Mouse (Mus musculus) right cerebral cortex, adult 2 months (tissue): ENCODE measurements around the gene Anp32e.
"Not testable (repeated sequence)": the region's sequence is repeated elsewhere in the genome, so short reads cannot be mapped to it uniquely, and the experiment has no call there.

Source experiments
- DNase-seq, 2 experiments: peaks; one replicate each; pipeline ENCODE4 v3.0.0; 2021 to 2022; ENCODE audit warnings: low spot score in 2 of 2

Anp32e gene

GRCm38 (mm10) chr3:95903753-95904502 is 25.1 kb upstream of the Anp32e start:
- no peak for DNase-seq

- no peak for DNase-seq
Measured at GRCm38 (mm10) chr3:95904568-95904967, 24.5 kb upstream of the Anp32e start, which contains the start of gene Car14. Gene Car14, minus strand, starts transcription at chr3:95904691.

- no peak for DNase-seq
Measured at GRCm38 (mm10) chr3:95905146-95905939, 23.7 kb upstream of the Anp32e start.

DNA sequence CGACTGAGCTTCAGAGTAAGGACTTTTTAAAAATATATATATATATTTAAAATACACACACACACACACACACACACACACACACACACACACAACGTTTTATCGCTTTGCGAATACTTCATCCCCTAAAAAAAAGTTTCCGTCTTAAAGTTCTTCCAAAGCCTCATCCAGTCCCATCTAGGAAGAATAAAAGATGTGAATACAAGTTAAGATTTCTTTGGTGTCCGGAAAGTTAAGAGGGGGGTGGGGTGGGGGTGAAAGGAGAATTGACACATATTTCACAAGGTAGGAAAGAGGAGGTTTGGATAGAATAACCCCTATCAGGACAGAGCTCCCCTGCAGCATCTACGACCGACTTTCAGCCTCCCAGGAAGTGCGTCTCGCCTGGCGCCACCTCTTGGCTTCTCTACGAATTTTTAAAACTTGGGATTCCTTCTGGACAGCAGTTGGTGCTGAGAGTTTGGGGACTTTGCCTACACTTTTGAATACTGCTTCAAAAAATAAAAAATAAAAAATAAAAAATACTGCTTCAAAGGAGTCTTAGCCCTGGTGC is 23.0 kb upstream of the Anp32e start:
- peak in 1 of 2 experiments; percentile 52 for DNase-seq

GRCm38 (mm10) chr3:95906860-95907259 is 22.2 kb upstream of the Anp32e start:
- no peak for DNase-seq

DNA sequence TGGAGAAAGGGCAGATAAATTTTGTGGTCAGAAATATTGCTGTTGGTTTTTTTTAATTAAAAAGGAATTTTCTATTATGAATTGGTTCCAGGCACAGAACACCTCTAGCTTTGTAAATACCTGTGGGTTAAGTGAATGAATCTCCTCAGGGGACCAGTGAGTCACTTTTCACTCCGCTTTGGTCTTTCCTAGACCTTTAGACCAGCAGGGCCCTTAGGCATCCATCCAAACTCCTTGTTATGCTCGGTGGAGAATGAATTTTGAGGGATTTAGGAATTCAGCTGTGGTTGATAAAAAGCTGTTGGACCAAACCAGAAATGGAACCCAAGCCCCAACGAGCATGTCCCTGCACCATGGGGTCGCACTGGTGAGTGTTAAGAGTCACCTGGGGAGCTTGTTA is 21.4 kb upstream of the Anp32e start:
- DNase-seq: no peak

- no peak for DNase-seq
Measured at GRCm38 (mm10) chr3:95914706-95915105, 14.3 kb upstream of the Anp32e start.

- DNase-seq: no peak
Measured at GRCm38 (mm10) chr3:95916760-95917159, 12.3 kb upstream of the Anp32e start.

GRCm38 (mm10) chr3:95920532-95920931 is 8.5 kb upstream of the Anp32e start:
- DNase-seq: not testable (repeated sequence)

- not testable (repeated sequence) for DNase-seq
Measured at GRCm38 (mm10) chr3:95923429-95923828, 5.6 kb upstream of the Anp32e start.

DNA sequence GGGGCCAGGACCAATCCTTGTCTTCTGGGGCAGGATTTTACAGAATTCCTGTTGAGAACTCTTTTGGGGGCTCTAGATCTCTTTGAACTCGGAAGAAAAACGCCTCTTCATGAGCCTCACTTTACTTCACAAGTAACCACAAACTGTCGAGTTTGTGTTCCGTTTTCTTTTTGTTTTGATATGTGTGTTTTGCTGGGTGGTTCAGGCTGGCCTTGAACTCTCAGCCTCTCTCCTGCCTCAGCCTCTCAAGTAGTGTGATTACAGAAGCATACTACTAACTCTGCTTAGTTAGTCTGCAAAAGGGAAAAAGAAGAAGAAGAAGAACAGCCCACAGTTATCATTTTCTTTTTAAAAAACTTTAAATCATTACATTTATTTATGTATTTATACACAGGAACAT is 4.9 kb upstream of the Anp32e start:
- no peak for DNase-seq

DNA sequence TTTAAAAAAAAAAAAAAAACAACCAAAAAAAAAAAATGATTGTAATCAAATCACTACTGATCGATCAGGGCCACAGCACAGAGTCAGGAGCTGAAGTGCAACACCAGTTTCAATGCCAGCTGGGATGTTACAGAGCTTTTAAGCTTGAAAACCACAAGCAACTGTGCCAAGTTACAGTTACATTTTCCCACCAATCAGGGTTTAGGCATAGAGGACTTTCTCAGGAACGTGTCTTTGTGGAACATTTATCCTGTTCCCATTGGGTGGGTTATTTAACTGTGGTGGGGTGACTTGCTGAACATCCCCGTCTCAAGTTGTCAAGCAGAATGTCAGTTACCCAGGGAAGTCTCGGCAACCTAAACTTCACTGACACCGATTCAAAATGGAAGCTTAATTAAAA is 4.0 kb upstream of the Anp32e start:
- no peak for DNase-seq

- no peak for DNase-seq
Measured at GRCm38 (mm10) chr3:95928261-95928657, 787 bp upstream of the Anp32e start.

DNA sequence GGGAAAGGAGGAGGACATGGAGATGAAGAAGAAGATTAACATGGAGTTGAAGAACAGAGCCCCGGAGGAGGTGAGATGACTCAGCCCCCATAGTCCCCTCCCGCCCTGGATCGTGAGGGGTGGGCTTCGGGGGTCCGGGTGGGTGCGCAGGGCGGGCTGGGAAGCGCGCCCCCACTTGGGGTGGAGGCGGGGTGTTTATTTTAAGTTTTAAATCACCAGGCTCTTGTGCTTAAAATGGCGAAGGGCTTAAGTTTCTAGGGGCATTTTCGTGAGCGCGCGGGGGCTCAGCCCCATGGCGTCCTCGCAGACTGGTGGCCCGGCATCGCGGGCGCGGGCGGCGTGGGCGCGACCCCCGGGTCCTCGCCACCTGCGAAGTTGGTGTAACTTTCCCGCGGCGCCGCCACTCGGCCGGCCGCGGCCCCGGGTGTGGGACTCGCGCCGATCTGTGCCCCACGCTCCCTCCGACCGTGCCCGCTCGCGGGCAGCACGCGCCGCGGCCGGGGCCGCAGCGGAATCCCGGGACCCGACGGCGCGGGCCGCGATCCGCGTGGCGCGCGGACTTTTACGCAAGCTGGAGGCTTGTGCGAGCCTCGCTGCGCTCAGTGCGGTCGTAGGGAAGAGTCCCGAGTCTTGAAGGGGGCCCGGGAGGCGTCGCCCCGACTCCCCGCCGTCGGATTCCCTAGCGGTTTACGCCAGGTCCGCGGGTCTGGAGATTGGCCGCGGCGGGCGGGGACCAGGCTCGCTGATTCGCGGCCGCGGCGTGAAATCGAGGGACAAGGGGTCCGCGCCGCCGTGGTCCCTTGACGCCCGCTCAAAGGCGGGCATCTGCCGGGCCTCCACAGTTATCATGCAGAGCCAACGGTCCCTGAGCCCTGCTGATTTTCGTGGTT is 780 bp downstream of the Anp32e start:
- DNase-seq: peak; percentile 16 to 28

DNA sequence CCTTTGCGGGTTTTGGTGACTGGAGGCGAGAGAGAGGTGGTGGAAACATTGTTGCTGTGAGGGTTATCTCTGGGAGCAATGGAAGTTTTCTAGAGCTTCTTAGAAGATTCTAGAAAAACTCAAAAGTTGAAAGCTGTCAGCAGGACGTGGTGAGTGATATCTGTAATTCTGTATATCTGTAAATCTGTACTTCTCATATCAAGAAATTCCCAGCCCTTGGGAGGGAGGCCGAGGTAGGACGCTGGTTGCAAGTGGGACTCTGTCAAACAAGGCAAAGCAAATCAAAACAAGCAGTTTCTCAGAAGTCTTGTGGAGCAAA is 1.4 kb downstream of the Anp32e start:
- no peak for DNase-seq

GRCm38 (mm10) chr3:95931471-95931870 is 2.4 kb downstream of the Anp32e start:
- DNase-seq: no peak

- no peak for DNase-seq
Measured at GRCm38 (mm10) chr3:95932157-95932556, 3.1 kb downstream of the Anp32e start.

GRCm38 (mm10) chr3:95932566-95932965 is 3.5 kb downstream of the Anp32e start:
- DNase-seq: no peak

DNA sequence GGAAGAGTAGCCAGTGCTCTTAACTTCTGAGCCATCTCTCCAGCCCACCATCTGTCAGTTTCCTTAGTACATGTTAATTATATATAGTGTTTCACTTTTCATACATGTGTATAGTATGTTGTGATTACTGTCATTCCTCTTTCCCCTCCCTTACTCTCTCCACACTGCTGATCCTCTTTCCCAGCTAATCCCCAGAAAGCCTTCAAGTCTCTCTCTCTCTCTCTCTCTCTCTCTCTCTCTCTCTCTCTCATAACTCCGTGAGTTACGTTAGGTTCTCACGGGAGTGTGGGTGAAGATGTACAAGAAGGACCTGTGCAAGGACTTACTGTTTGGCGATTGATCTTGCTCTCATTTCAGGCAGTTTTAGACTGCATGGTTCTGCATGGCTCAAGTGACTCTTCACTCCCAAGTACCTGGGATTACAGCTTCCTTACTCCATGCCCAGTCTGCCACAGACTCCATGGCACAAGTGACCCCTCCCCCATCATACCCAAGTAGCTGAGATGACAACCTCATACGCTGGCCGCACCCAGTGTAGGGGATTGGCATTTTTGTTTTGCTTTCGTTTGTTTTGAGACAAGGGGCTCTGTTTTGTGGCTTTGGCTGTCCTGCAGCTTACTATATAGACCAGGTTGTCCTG is 4.2 kb downstream of the Anp32e start:
- no peak for DNase-seq

DNA sequence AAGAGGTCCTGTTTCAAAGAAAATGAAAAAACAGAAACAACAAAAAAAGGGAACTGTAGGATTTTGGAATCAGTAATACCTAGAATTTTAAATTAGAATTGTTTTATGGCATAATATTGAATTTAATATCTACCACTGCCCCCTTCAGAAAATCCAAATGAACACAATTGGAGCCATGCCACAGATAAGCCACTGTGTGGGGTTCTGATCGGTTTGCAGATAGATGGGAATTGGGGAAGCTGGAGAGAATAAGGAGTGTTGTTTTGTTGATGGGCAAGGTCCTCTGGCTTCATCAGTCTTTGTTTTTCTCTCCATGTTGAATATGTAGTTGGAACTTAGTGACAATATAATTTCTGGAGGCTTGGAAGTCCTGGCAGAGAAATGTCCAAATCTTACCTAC is 5.4 kb downstream of the Anp32e start:
- no peak for DNase-seq

GRCm38 (mm10) chr3:95938217-95938616 is 9.2 kb downstream of the Anp32e start:
- DNase-seq: no peak
